Mouse (Mus musculus): ENCODE results near the gene Trim21. TPM values are rescaled to one million over a fixed set of nuclear protein-coding genes. Genes with fewer than 3 reads are reported as not detected.

Trim21 gene
- polyA plus RNA-seq, 1 experiment from 2014 or later, result 1.1 TPM

DNA sequence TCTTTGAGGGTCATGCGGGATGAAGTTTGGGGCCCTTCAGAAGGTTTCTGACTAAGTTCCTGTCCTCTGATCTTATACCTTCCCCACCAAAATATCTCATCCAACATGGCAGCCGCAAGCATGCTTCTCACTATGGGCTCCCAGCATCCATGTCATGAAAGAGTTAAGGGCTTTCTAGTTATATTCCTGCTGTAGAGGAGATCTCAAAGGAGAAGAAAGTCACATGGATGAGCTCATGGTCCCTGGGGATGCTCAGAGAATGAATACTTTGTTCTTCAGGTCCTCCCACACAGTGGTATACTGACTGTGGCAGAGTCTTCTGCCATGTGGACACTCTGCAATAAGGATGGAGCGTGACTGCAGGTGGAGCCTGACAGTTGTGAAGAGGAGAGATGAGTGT lies 15.7 kb downstream of the Trim21 start, which contains the start of gene Olfr549:
Gene Olfr549, plus strand, starts transcription at position 301 of the 400 bp plus-strand sequence.
- 87% methylated on average over 3 of the region's 3 CpGs for WGBS
- Histone ChIP-seq H3K4me1 (ENCODE audit: control insufficient read depth, insufficient read depth, low read length) (no peaks in the 10 kb centered on the region), H3K4me3 (ENCODE audit: low read depth, low read length) (no peak within 1 kb of the TSS), H3K27me3 (replicated peaks; ENCODE audit: control insufficient read depth, insufficient read depth, low read length) (no peaks in the 10 kb centered on the region), H3K4me2 (ENCODE audit: low read depth, low read length) (no peak within 1 kb of the TSS), H3K9ac (ENCODE audit: low read depth, low read length) (no peak within 1 kb of the TSS), H3K9me3 (ENCODE audit: control insufficient read depth, low read length) (no peaks in the 10 kb centered on the region), H3K27ac (replicated peaks; ENCODE audit: low read depth, low read length) (no peak within 1 kb of the TSS), H3K36me3 (ENCODE audit: control insufficient read depth, insufficient read depth, low read length) (no peaks in the 10 kb centered on the region)
- ATAC-seq (ENCODE audit: low read depth), result no peak
- no peak for DNase-seq (ENCODE audit: low spot score)

GRCm38 (mm10) chr7:102541251-102541650 lies 24.0 kb downstream of the Trim21 start:
- no peak for ATAC-seq (ENCODE audit: low read depth)
- no peak overlapping the region for H3K4me2 ChIP-seq (ENCODE audit: low read depth, low read length)
- no peaks in the 10 kb centered on the region for H3K27me3 ChIP-seq (replicated peaks; ENCODE audit: control insufficient read depth, insufficient read depth, low read length)
- WGBS, result 65% methylated on average over 3 of the region's 3 CpGs
- no peak for DNase-seq (ENCODE audit: low spot score)
- no peak overlapping the region for H3K4me3 ChIP-seq (ENCODE audit: low read depth, low read length)
- no peaks in the 10 kb centered on the region for H3K36me3 ChIP-seq (ENCODE audit: control insufficient read depth, insufficient read depth, low read length)
- no peaks in the 10 kb centered on the region for H3K4me1 ChIP-seq (ENCODE audit: control insufficient read depth, insufficient read depth, low read length)
- no peak overlapping the region for H3K27ac ChIP-seq (replicated peaks; ENCODE audit: low read depth, low read length)
- H3K9me3 ChIP-seq (ENCODE audit: control insufficient read depth, low read length), result no peaks in the 10 kb centered on the region
- no peak overlapping the region for H3K9ac ChIP-seq (ENCODE audit: low read depth, low read length)

DNA sequence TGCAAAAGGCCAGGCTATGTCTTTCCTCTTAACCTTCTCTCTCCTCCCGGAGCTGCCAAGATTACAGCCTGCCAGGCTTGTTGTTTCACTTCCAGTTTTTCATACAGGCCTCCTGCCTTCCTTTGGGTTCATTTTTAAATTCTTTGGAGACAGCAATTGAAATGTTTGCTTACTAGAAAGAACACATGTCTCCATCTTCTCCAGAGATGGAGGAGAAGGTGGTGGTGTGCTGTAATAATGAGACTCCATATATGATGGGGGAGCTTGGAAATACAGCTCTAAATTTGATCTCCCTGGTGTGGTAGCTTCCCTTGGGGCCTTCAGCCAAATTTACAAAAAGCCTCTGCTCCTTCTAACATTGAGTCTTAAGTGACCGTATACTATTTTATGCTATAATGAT lies 24.7 kb downstream of the Trim21 start, which contains the start of gene Olfr548-ps1:
Gene Olfr548-ps1, plus strand, starts transcription at position 301 of the 400 bp plus-strand sequence.
- ATAC-seq (ENCODE audit: low read depth), result no peak
- Histone ChIP-seq H3K4me3 (ENCODE audit: low read depth, low read length) (no peak within 1 kb of the TSS), H3K27me3 (replicated peaks; ENCODE audit: control insufficient read depth, insufficient read depth, low read length) (no peaks in the 10 kb centered on the region), H3K9me3 (ENCODE audit: control insufficient read depth, low read length) (no peaks in the 10 kb centered on the region), H3K36me3 (ENCODE audit: control insufficient read depth, insufficient read depth, low read length) (no peaks in the 10 kb centered on the region), H3K27ac (replicated peaks; ENCODE audit: low read depth, low read length) (no peak within 1 kb of the TSS), H3K9ac (ENCODE audit: low read depth, low read length) (no peak within 1 kb of the TSS), H3K4me2 (ENCODE audit: low read depth, low read length) (no peak within 1 kb of the TSS), H3K4me1 (ENCODE audit: control insufficient read depth, insufficient read depth, low read length) (no peaks in the 10 kb centered on the region)
- WGBS, result 80% methylated on average over 2 of the region's 2 CpGs
- DNase-seq (ENCODE audit: low spot score), result no peak

- no peak within 1 kb of the TSS for H3K4me2 ChIP-seq (ENCODE audit: low read depth, low read length)
- ATAC-seq (ENCODE audit: low read depth) (no peak), DNase-seq (ENCODE audit: low spot score) (no peak)
- H3K27ac ChIP-seq (replicated peaks; ENCODE audit: low read depth, low read length), result no peak within 1 kb of the TSS
- no peaks in the 10 kb centered on the region for H3K27me3 ChIP-seq (replicated peaks; ENCODE audit: control insufficient read depth, insufficient read depth, low read length)
- no peaks in the 10 kb centered on the region for H3K9me3 ChIP-seq (ENCODE audit: control insufficient read depth, low read length)
- 74% methylated on average over 1 of the region's 1 CpGs for WGBS
- no peaks in the 10 kb centered on the region for H3K4me1 ChIP-seq (ENCODE audit: control insufficient read depth, insufficient read depth, low read length)
- H3K36me3 ChIP-seq (ENCODE audit: control insufficient read depth, insufficient read depth, low read length), result no peaks in the 10 kb centered on the region
- no peak within 1 kb of the TSS for H3K4me3 ChIP-seq (ENCODE audit: low read depth, low read length)
- no peak within 1 kb of the TSS for H3K9ac ChIP-seq (ENCODE audit: low read depth, low read length)
Observed at GRCm38 (mm10) chr7:102534449-102534848, 30.8 kb downstream of the Trim21 start, which contains the start of gene Olfr547. Gene Olfr547, plus strand, starts transcription at chr7:102534749.

DNA sequence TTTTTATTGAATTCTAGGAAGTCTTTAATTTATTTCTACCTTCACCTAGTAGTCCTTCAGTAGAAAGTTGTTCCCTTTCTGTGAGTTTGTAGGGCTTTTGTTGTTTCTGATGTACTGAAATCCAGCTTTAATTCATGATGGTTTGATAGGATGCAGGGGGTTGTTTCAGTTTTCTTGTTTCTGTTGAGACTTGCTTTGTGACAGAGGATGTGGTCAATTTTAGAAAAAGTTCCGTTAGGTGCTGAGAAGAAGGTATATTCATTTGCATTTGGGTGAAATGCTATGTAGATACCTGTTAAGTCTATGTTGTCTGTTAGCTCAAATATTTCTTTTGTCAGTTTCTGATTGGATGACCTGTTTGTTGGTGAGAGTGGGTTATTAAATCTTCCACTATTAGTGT lies 36.2 kb downstream of the Trim21 start:
- no peaks in the 10 kb centered on the region for H3K9me3 ChIP-seq (ENCODE audit: control insufficient read depth, low read length)
- ATAC-seq (ENCODE audit: low read depth), result no peak
- no peaks in the 10 kb centered on the region for H3K27me3 ChIP-seq (replicated peaks; ENCODE audit: control insufficient read depth, insufficient read depth, low read length)
- no peaks in the 10 kb centered on the region for H3K4me1 ChIP-seq (ENCODE audit: control insufficient read depth, insufficient read depth, low read length)
- no peak overlapping the region for H3K4me2 ChIP-seq (ENCODE audit: low read depth, low read length)
- no peak overlapping the region for H3K27ac ChIP-seq (replicated peaks; ENCODE audit: low read depth, low read length)
- no peak overlapping the region for H3K4me3 ChIP-seq (ENCODE audit: low read depth, low read length)
- H3K9ac ChIP-seq (ENCODE audit: low read depth, low read length), result no peak overlapping the region
- no peak for DNase-seq (ENCODE audit: low spot score)
- 76% methylated on average over 1 of the region's 1 CpGs for WGBS
- no peaks in the 10 kb centered on the region for H3K36me3 ChIP-seq (ENCODE audit: control insufficient read depth, insufficient read depth, low read length)

- Histone ChIP-seq H3K9ac (ENCODE audit: low read depth, low read length) (no peak overlapping the region), H3K4me3 (ENCODE audit: low read depth, low read length) (no peak overlapping the region), H3K4me1 (ENCODE audit: control insufficient read depth, insufficient read depth, low read length) (peaks cover 9% of the 10 kb centered on the region), H3K36me3 (ENCODE audit: control insufficient read depth, insufficient read depth, low read length) (no peaks in the 10 kb centered on the region), H3K9me3 (ENCODE audit: control insufficient read depth, low read length) (no peaks in the 10 kb centered on the region), H3K27ac (replicated peaks; ENCODE audit: low read depth, low read length) (no peak overlapping the region), H3K27me3 (replicated peaks; ENCODE audit: control insufficient read depth, insufficient read depth, low read length) (peaks cover 13% of the 10 kb centered on the region; the same call in 1 of the 2 replicates), H3K4me2 (ENCODE audit: low read depth, low read length) (no peak overlapping the region)
- no peak for ATAC-seq (ENCODE audit: low read depth)
- 76% methylated on average over 2 of the region's 2 CpGs for WGBS
- DNase-seq (ENCODE audit: low spot score), result peak; percentile 14
Observed at GRCm38 (mm10) chr7:102517051-102517335, 48.3 kb downstream of the Trim21 start.

GRCm38 (mm10) chr7:102516261-102517050 lies 48.8 kb downstream of the Trim21 start:
- no peak overlapping the region for H3K27ac ChIP-seq (replicated peaks; ENCODE audit: low read depth, low read length)

GRCm38 (mm10) chr7:102514144-102514543 lies 51.1 kb downstream of the Trim21 start:
- no peak overlapping the region for H3K27ac ChIP-seq (replicated peaks; ENCODE audit: low read depth, low read length)
- H3K27me3 ChIP-seq (replicated peaks; ENCODE audit: control insufficient read depth, insufficient read depth, low read length), result peaks cover 13% of the 10 kb centered on the region; the same call in 1 of the 2 replicates
- H3K4me3 ChIP-seq (ENCODE audit: low read depth, low read length), result no peak overlapping the region
- H3K9ac ChIP-seq (ENCODE audit: low read depth, low read length), result no peak overlapping the region
- H3K4me1 ChIP-seq (ENCODE audit: control insufficient read depth, insufficient read depth, low read length), result peaks cover 9% of the 10 kb centered on the region
- ATAC-seq (ENCODE audit: low read depth), result no peak
- H3K9me3 ChIP-seq (ENCODE audit: control insufficient read depth, low read length), result no peaks in the 10 kb centered on the region
- no peak for DNase-seq (ENCODE audit: low spot score)
- no peak overlapping the region for H3K4me2 ChIP-seq (ENCODE audit: low read depth, low read length)
- H3K36me3 ChIP-seq (ENCODE audit: control insufficient read depth, insufficient read depth, low read length), result no peaks in the 10 kb centered on the region
- 69% methylated on average over 4 of the region's 4 CpGs for WGBS

More at GRCm38 (mm10) chr7:102516261-102517050, 48.8 kb downstream of the Trim21 start:
- Histone ChIP-seq H3K4me2 (ENCODE audit: low read depth, low read length) (no peak overlapping the region), H3K9me3 (ENCODE audit: control insufficient read depth, low read length) (no peaks in the 10 kb centered on the region), H3K36me3 (ENCODE audit: control insufficient read depth, insufficient read depth, low read length) (no peaks in the 10 kb centered on the region), H3K27me3 (replicated peaks; ENCODE audit: control insufficient read depth, insufficient read depth, low read length) (peaks cover 13% of the 10 kb centered on the region; the same call in 1 of the 2 replicates), H3K9ac (ENCODE audit: low read depth, low read length) (no peak overlapping the region), H3K4me3 (ENCODE audit: low read depth, low read length) (no peak overlapping the region), H3K4me1 (ENCODE audit: control insufficient read depth, insufficient read depth, low read length) (peaks cover 9% of the 10 kb centered on the region)
- 45% methylated on average over 10 of the region's 10 CpGs for WGBS
- DNase-seq (ENCODE audit: low spot score) (peak; percentile 48), ATAC-seq (ENCODE audit: low read depth) (peak; percentile 34; the same call in 1 of the 2 replicates)

Measured in embryonic facial prominence, embryonic 14.5 days (tissue).